Mouse (Mus musculus) ES-E14 (cell line): ENCODE data around the gene Cntnap5c. TPM values are rescaled to one million over a fixed set of nuclear protein-coding genes. Genes with fewer than 3 reads are reported as not detected.

Experiments
- DNase-seq: peaks from one replicate; pipeline ENCODE4 v3.0.0-alpha.2; 2013; ENCODE audit warnings: low read depth, low spot score
- H3K27ac ChIP-seq: 2 replicates; pipeline ENCODE4 v1.5.1; 2012; ENCODE audit warnings: low read depth, mild to moderate bottlenecking, low read length, moderate library complexity, mixed read lengths; ENCODE audit not compliant: poor library complexity, insufficient read depth, severe bottlenecking
- H3K36me3 ChIP-seq: 2 replicates; pipeline ENCODE4 v1.6.1; 2012; ENCODE audit warnings: mild to moderate bottlenecking, low read length, moderate library complexity, mixed read lengths; ENCODE audit not compliant: control insufficient read depth, poor library complexity, insufficient read depth, severe bottlenecking
- H3K4me1 ChIP-seq, 2 experiments: fragments of 150-350 bp in 1 of 2; sonication (generic) in 1 of 2; 2 replicates each; pipeline ENCODE4 v1.6.1; 2012; ENCODE audit warnings: low read length in 2 of 2, mild to moderate bottlenecking in 1 of 2, mixed read lengths in 1 of 2; ENCODE audit not compliant: control insufficient read depth in 2 of 2, insufficient read depth in 2 of 2, poor library complexity in 1 of 2
- H3K4me3 ChIP-seq, 2 experiments: fragments of 150-350 bp in 1 of 2; sonication (generic) in 1 of 2; 2 replicates each; pipeline ENCODE4 v1.5.1; 2012; ENCODE audit warnings: low read length in 2 of 2, low read depth in 1 of 2, mild to moderate bottlenecking in 1 of 2, mixed read lengths in 1 of 2; ENCODE audit not compliant: insufficient read depth in 1 of 2, poor library complexity in 1 of 2, severe bottlenecking in 1 of 2
- H3K9ac ChIP-seq: 2 replicates; pipeline ENCODE4 v1.6.1; 2012; ENCODE audit warnings: low read depth, mild to moderate bottlenecking, low read length, mixed read lengths; ENCODE audit not compliant: poor library complexity, insufficient read depth, severe bottlenecking
- H3K9me3 ChIP-seq: fragments of 150-350 bp; sonication (generic); 2 replicates; pipeline ENCODE4 v1.6.1; 2012; ENCODE audit warnings: low read depth, mild to moderate bottlenecking, low read length; ENCODE audit not compliant: control insufficient read depth, insufficient read depth
- CHD2 ChIP-seq: IDR thresholded peaks from 2 replicates; pipeline ENCODE4 v1.6.1; 2014; ENCODE audit warnings: mild to moderate bottlenecking, low read depth, low read length, inconsistent platforms
- HCFC1 ChIP-seq: IDR thresholded peaks from 2 replicates; pipeline ENCODE4 v1.6.1; 2012; ENCODE audit warnings: low read length, inconsistent platforms, borderline replicate concordance; ENCODE audit not compliant: insufficient read depth
- MAFK ChIP-seq: IDR thresholded peaks from 2 replicates; pipeline ENCODE4 v1.6.1; 2014; ENCODE audit warnings: mild to moderate bottlenecking, low read depth, low read length, inconsistent platforms; ENCODE audit not compliant: insufficient read depth
- ZC3H11A ChIP-seq: IDR thresholded peaks from 2 replicates; pipeline ENCODE4 v1.6.1; 2012; ENCODE audit warnings: low read depth, mild to moderate bottlenecking, inconsistent platforms, low read length, borderline replicate concordance
- ZNF384 ChIP-seq: IDR thresholded peaks from 2 replicates; pipeline ENCODE4 v1.6.1; 2012; ENCODE audit warnings: low read depth, low read length, inconsistent platforms
- in situ Hi-C, 2 experiments: fragments of 600-800 bp; cut with MboI; formaldehyde crosslinking; loops; one replicate each; pipeline ENCODE4 v1.15.1; 2025; ENCODE audit warnings: low sequenced_read_pairs in 2 of 2, inconsistent platforms in 1 of 2; ENCODE audit not compliant: unreplicated experiment in 2 of 2
- total RNA-seq: library from RNA; depleted of rRNA; stranded (reverse); fragments of 300-350 nt; gene quantifications from 2 replicates; pipeline ENCODE4 v1.2.3, GENCODE M21; 2012; rRNA removed

Cntnap5c gene
- total RNA-seq, 1 experiment: not detected

DNA sequence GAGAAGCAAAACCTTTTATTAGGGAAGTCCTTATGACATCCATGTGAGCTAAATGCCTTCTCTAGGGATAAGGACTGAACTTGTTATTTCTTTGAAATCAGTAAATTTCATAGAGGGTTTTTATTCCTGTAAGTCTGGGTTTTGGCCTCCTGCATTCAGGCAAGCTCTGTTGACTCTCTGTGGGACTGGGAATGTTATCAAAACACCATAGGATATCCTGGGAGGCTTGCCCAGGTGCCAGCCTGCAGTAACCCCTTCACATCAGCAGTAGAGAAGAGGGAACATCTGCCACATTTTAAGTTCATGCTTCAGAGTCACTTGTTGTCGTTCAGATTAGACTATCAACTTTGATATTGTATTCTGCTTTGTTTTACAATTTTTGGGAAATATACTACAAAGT is 639.4 kb downstream of the Cntnap5c start:
- no peak overlapping the region for H3K9ac ChIP-seq
- no peak for TF ChIP-seq CHD2
- no peak for TF ChIP-seq HCFC1
- no peak for TF ChIP-seq MAFK
- TF ChIP-seq ZC3H11A: no peak
- TF ChIP-seq ZNF384: no peak
- no peak for DNase-seq
- H3K27ac ChIP-seq: no peak overlapping the region
- no peak overlapping the region for H3K4me3 ChIP-seq
- no peaks in the 10 kb centered on the region for H3K4me1 ChIP-seq
- H3K9me3 ChIP-seq: no peaks in the 10 kb centered on the region
- H3K36me3 ChIP-seq: no peaks in the 10 kb centered on the region
- in situ Hi-C loops: no loop called here

DNA sequence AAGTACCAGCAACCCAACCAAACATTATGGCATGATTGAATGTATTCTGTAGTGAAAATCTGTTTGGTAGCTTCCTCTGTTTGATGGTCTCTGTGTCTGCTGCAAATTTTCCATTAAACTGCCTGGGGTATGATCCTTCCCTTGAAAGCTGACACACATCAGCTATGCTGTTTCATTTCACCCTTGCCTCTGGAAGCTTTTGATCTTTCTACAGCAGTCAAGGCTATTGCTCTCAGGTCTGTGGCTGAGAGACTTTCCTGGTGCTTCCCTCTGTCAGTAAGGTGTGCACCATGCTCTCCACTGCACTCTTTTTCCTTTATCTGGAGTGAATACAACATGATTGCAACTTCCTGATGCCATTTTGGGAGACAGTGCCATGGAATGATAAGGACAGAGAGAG is 668.1 kb downstream of the Cntnap5c start:
- H3K4me1 ChIP-seq: no peaks in the 10 kb centered on the region
- DNase-seq: no peak
- H3K4me3 ChIP-seq: no peak overlapping the region
- H3K27ac ChIP-seq: no peak overlapping the region
- TF ChIP-seq ZNF384 (no peak), CHD2 (no peak)
- in situ Hi-C loops: no loop called here
- no peaks in the 10 kb centered on the region for H3K9me3 ChIP-seq
- H3K9ac ChIP-seq: no peak overlapping the region
- H3K36me3 ChIP-seq: no peaks in the 10 kb centered on the region

Other genes starting within 250 kb of the Cntnap5c start
- 0.05 TPM in 1 of 2 replicates, not detected in the other for gene Vmn2r120, start 224.1 kb upstream of the Cntnap5c start, total RNA-seq
- not detected in 2 replicates for gene Gm21834, start 27.4 kb upstream of the Cntnap5c start, total RNA-seq